Mouse (Mus musculus): ENCODE measurements at regions not wholly inside any gene's neighbourhood (a gene's known extent, or its start where the extent isn't known, plus 50 kb on each side); places are given as distances from the start of the nearest gene placed in this dataset.

- no peak for ATAC-seq (ENCODE audit: low FRiP score)
- Histone ChIP-seq H3K4me1 (peaks cover 10% of the 10 kb centered on the region), H3K9me3 (no peaks in the 10 kb centered on the region), H3K9ac (no peak overlapping the region), H3K4me3 (replicated peaks) (no peak overlapping the region), H3K27ac (no peak overlapping the region), H3K36me3 (replicated peaks) (no peaks in the 10 kb centered on the region), H3K4me2 (no peak overlapping the region), H3K27me3 (no peaks in the 10 kb centered on the region)
- 90% methylated on average over 3 of the region's 3 CpGs for WGBS
These were observed 220.9 kb downstream of the Icos start for GRCm38 (mm10) chr1:61198549-61199062.

GRCm38 (mm10) chr1:61201006-61201405 lies 223.3 kb downstream of the Icos start:
- Histone ChIP-seq H3K4me2 (no peak overlapping the region), H3K9me3 (no peaks in the 10 kb centered on the region), H3K27me3 (no peaks in the 10 kb centered on the region), H3K9ac (no peak overlapping the region), H3K4me1 (peaks cover 17% of the 10 kb centered on the region), H3K4me3 (replicated peaks) (no peak overlapping the region), H3K36me3 (replicated peaks) (no peaks in the 10 kb centered on the region), H3K27ac (no peak overlapping the region)
- 75% methylated on average over 2 of the region's 2 CpGs for WGBS
- ATAC-seq (ENCODE audit: low FRiP score): no peak

GRCm38 (mm10) chr1:61202079-61202478 lies 224.4 kb downstream of the Icos start:
- WGBS: 74% methylated on average over 3 of the region's 3 CpGs
- Histone ChIP-seq H3K27me3 (no peaks in the 10 kb centered on the region), H3K4me1 (peaks cover 17% of the 10 kb centered on the region), H3K4me2 (no peak overlapping the region), H3K4me3 (replicated peaks) (no peak overlapping the region), H3K36me3 (replicated peaks) (no peaks in the 10 kb centered on the region), H3K9ac (no peak overlapping the region), H3K27ac (no peak overlapping the region), H3K9me3 (no peaks in the 10 kb centered on the region)
- no peak for ATAC-seq (ENCODE audit: low FRiP score)

GRCm38 (mm10) chr1:61203170-61203569 lies 225.4 kb downstream of the Icos start:
- H3K27ac ChIP-seq: 0 out of 2 replicates have a peak overlapping the region, but pooled peaks have one; percentile 14
- 19% methylated on average over 15 of the region's 15 CpGs for WGBS

GRCm38 (mm10) chr1:61203612-61204011 lies 225.9 kb downstream of the Icos start:
- no peak overlapping the region for H3K9ac ChIP-seq
- H3K4me1 ChIP-seq: peaks cover 17% of the 10 kb centered on the region
- no peaks in the 10 kb centered on the region for H3K36me3 ChIP-seq (replicated peaks)
- H3K4me2 ChIP-seq: peak overlapping the region; percentile 33
- 0 out of 2 replicates have a peak overlapping the region, but pooled peaks have one; percentile 14 for H3K27ac ChIP-seq
- ATAC-seq (ENCODE audit: low FRiP score): peak; percentile 73; the same call in 1 of the 2 replicates
- 8% methylated on average over 6 of the region's 6 CpGs for WGBS
- no peaks in the 10 kb centered on the region for H3K27me3 ChIP-seq
- no peak overlapping the region for H3K4me3 ChIP-seq (replicated peaks)
- H3K9me3 ChIP-seq: no peaks in the 10 kb centered on the region

More at GRCm38 (mm10) chr1:61203170-61203569, 225.4 kb downstream of the Icos start:
- Histone ChIP-seq H3K9me3 (no peaks in the 10 kb centered on the region), H3K27me3 (no peaks in the 10 kb centered on the region), H3K4me1 (peaks cover 17% of the 10 kb centered on the region), H3K4me3 (replicated peaks) (no peak overlapping the region), H3K4me2 (peak overlapping the region; percentile 33), H3K36me3 (replicated peaks) (no peaks in the 10 kb centered on the region), H3K9ac (no peak overlapping the region)
- ATAC-seq (ENCODE audit: low FRiP score): peak; percentile 60; the same call in 1 of the 2 replicates

GRCm38 (mm10) chr1:61205137-61205536 lies 227.4 kb downstream of the Icos start:
- ATAC-seq (ENCODE audit: low FRiP score): no peak

GRCm38 (mm10) chr1:61206861-61207380 lies 229.2 kb downstream of the Icos start:
- Histone ChIP-seq H3K27me3 (no peaks in the 10 kb centered on the region), H3K4me2 (no peak overlapping the region), H3K4me3 (replicated peaks) (no peak overlapping the region), H3K9me3 (no peaks in the 10 kb centered on the region), H3K27ac (no peak overlapping the region), H3K4me1 (peaks cover 17% of the 10 kb centered on the region), H3K36me3 (replicated peaks) (no peaks in the 10 kb centered on the region), H3K9ac (no peak overlapping the region)
- 91% methylated on average over 6 of the region's 6 CpGs for WGBS
- ATAC-seq (ENCODE audit: low FRiP score): no peak

More at GRCm38 (mm10) chr1:61205137-61205536, 227.4 kb downstream of the Icos start:
- H3K27ac ChIP-seq: no peak overlapping the region
- H3K9ac ChIP-seq: no peak overlapping the region
- H3K27me3 ChIP-seq: no peaks in the 10 kb centered on the region
- H3K4me2 ChIP-seq: no peak overlapping the region
- H3K9me3 ChIP-seq: no peaks in the 10 kb centered on the region
- peaks cover 17% of the 10 kb centered on the region for H3K4me1 ChIP-seq
- H3K36me3 ChIP-seq (replicated peaks): no peaks in the 10 kb centered on the region
- no peak overlapping the region for H3K4me3 ChIP-seq (replicated peaks)
- 64% methylated on average over 5 of the region's 5 CpGs for WGBS

- Histone ChIP-seq H3K4me2 (no peak overlapping the region), H3K4me1 (peaks cover 9% of the 10 kb centered on the region), H3K9ac (no peak overlapping the region), H3K4me3 (replicated peaks) (no peak overlapping the region), H3K36me3 (replicated peaks) (no peaks in the 10 kb centered on the region), H3K9me3 (no peaks in the 10 kb centered on the region), H3K27ac (no peak overlapping the region), H3K27me3 (no peaks in the 10 kb centered on the region)
- ATAC-seq (ENCODE audit: low FRiP score): no peak
- WGBS: 76% methylated on average over 1 of the region's 1 CpGs
These were observed 230.7 kb downstream of the Icos start for GRCm38 (mm10) chr1:61208386-61208785.

- H3K4me2 ChIP-seq: no peak overlapping the region
- H3K9me3 ChIP-seq: no peaks in the 10 kb centered on the region
- no peak overlapping the region for H3K9ac ChIP-seq
- WGBS: 64% methylated on average over 1 of the region's 1 CpGs
- H3K4me3 ChIP-seq (replicated peaks): no peak overlapping the region
- H3K36me3 ChIP-seq (replicated peaks): no peaks in the 10 kb centered on the region
- no peaks in the 10 kb centered on the region for H3K27me3 ChIP-seq
- no peak overlapping the region for H3K27ac ChIP-seq
- no peak for ATAC-seq (ENCODE audit: low FRiP score)
- H3K4me1 ChIP-seq: no peaks in the 10 kb centered on the region
These were observed 243.4 kb downstream of the Icos start for GRCm38 (mm10) chr1:61221131-61221530.

- peaks cover 2% of the 10 kb centered on the region for H3K4me1 ChIP-seq
- ATAC-seq (ENCODE audit: low FRiP score): no peak
- no peaks in the 10 kb centered on the region for H3K36me3 ChIP-seq (replicated peaks)
- no peaks in the 10 kb centered on the region for H3K9me3 ChIP-seq
- no peak overlapping the region for H3K9ac ChIP-seq
- H3K4me3 ChIP-seq (replicated peaks): no peak overlapping the region
- WGBS: 82% methylated on average over 4 of the region's 4 CpGs
- no peak overlapping the region for H3K4me2 ChIP-seq
- H3K27ac ChIP-seq: no peak overlapping the region
- H3K27me3 ChIP-seq: no peaks in the 10 kb centered on the region
These were observed 251.2 kb downstream of the Icos start for GRCm38 (mm10) chr1:61228942-61229341.

GRCm38 (mm10) chr1:61233001-61233400 lies 255.3 kb downstream of the Icos start:
- H3K4me2 ChIP-seq: no peak overlapping the region
- no peaks in the 10 kb centered on the region for H3K27me3 ChIP-seq
- no peak overlapping the region for H3K9ac ChIP-seq
- WGBS: 65% methylated on average over 1 of the region's 1 CpGs
- ATAC-seq (ENCODE audit: low FRiP score): no peak
- H3K4me3 ChIP-seq (replicated peaks): no peak overlapping the region
- H3K36me3 ChIP-seq (replicated peaks): no peaks in the 10 kb centered on the region
- peaks cover 10% of the 10 kb centered on the region for H3K4me1 ChIP-seq
- no peaks in the 10 kb centered on the region for H3K9me3 ChIP-seq
- no peak overlapping the region for H3K27ac ChIP-seq

- Histone ChIP-seq H3K9me3 (no peaks in the 10 kb centered on the region), H3K4me3 (replicated peaks) (no peak overlapping the region), H3K4me2 (peak overlapping the region; percentile 22), H3K9ac (no peak overlapping the region), H3K4me1 (peaks cover 10% of the 10 kb centered on the region), H3K27ac (peak overlapping the region; percentile 25; the same call in 1 of the 2 replicates), H3K36me3 (replicated peaks) (no peaks in the 10 kb centered on the region), H3K27me3 (no peaks in the 10 kb centered on the region)
- WGBS: 35% methylated on average over 10 of the region's 10 CpGs
- ATAC-seq (ENCODE audit: low FRiP score): peak; percentile 55
These were observed 256.0 kb downstream of the Icos start for GRCm38 (mm10) chr1:61233476-61234297.
